Mouse (Mus musculus): ENCODE measurements around the gene Ltf.

GRCm38 (mm10) chr9:111026791-111027190, 7.7 kb downstream of the Ltf start:
- no peak for TF ChIP-seq POLR2A (IDR thresholded peaks at IDR 0.05; ENCODE audit: control insufficient read depth, extremely low read depth, insufficient read depth, low read length, poor library complexity)
- TF ChIP-seq CTCF (IDR thresholded peaks at IDR 0.05; ENCODE audit: borderline replicate concordance, control insufficient read depth, extremely low read depth, insufficient read depth, low read length, poor library complexity), result no peak

Data from thymus, adult 2 months (tissue).